Mouse (Mus musculus) CD8-positive naive resting alpha-beta T cell, adult 2 months (primary cell): Measurements from ENCODE around the gene Olfr391-ps.

Experiments
- DNase-seq, 2 experiments: peaks; one replicate each; pipeline ENCODE4 v3.0.0; 2022; ENCODE audit warnings: low read depth in 2 of 2, low spot score in 2 of 2

Gene Olfr391-ps

DNA sequence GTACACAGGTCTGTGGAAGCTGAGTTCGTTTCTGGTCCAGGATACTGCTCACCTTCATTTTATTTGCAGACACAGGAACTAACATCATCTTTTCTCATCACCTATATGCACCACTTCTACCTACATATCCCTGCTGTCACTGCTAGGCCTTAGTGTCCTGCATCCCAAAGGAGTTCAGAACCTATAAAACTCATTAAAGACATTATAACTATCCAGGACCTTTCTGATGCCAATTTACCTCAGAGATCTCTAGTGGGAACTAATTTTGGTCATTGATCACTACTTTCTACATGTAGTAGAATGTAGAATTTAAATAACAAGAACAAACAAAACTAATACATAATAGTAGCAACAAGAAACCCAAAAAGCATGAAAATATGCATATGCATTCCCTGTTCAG, at the start of gene Olfr391-ps:
Gene Olfr391-ps (minus strand): TSS at position 101 of the 400 bp plus-strand sequence.
- DNase-seq, result no peak

DNA sequence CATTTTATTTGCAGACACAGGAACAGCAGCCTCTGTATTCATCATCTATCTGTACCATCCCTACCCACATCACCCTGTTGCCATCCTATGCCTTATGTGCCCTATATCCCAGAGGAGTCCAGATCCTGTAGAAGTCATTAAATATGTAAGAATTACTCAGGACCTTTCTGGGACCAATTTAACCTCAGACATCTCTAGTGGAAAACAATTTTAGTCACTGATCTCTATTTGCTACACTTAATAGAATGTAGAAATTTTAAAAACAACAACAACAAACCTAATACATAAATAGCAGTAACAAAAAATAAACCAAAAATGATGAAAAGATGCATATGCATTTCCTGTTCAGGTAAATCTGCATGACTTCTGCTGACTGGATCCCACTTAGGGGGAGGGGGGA, 48.5 kb upstream of the Olfr391-ps start, which contains the start of gene Olfr393:
Gene Olfr393 (minus strand): TSS at position 101 of the 400 bp plus-strand sequence.
- DNase-seq, result no peak

DNA sequence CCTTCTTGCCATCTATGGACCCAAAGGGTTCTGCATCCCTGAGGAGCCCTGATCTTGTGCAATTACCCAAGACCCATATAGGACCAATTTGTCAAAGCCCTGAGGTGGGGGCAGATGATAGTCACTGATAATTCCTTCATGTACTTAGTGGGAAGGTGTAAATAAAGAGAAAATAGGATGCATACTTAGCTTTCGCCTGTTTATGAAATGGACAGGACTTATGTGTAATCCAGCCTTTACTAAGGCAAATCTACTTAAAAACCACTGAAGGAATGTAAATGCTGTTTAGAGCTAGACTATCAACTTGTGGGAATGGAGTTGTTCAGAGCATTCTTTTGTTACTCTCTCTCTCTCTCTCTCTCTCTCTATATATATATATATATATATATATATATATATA, 14.1 kb upstream of the Olfr391-ps start, which contains the start of gene Olfr392:
Gene Olfr392 (minus strand): TSS at position 101 of the 400 bp plus-strand sequence.
- DNase-seq, result no peak

DNA sequence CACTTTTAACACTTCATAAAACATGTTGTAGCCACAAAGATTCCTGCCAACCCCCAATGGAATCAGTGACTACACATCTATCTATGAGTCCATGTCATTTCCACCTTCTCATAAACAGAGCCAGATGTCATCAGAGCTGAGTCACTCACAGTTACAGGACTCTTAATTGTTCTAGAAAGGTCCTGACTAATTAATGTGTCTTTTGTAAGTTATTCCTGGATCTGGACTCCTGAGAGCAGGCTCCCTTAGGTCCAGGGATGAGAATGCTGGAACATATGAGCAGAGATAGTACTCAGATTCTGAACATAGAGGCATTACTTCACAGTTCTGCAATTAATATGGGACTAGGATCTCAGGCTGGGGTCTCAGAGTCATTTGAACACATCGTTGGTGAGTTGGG, 20.2 kb downstream of the Olfr391-ps start, which contains the start of gene Olfr390:
Gene Olfr390 (plus strand): TSS at position 301 of the 400 bp plus-strand sequence.
- no peak for DNase-seq

DNA sequence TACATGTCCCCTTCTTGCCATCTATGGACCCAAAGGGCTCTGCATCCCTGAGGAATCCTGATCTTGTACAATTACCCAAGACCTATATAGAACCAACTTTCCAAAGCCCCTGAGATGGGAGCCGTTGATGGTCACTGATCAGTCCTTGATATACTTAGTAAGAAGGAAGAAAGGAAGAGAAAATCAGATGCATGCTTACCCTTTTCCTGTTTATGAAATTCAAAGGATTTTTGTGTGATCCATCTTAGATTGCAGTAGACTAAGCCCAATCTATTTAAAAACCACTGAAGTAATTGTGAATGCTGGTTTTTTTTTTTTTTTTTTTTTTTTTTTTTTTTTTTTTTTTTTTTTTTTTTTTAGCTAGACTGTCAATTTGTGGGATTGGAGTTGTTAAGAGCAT, 22.2 kb downstream of the Olfr391-ps start, which contains the start of gene Olfr389:
Gene Olfr389 (minus strand): TSS at position 101 of the 400 bp plus-strand sequence.
- DNase-seq, result no peak

DNA sequence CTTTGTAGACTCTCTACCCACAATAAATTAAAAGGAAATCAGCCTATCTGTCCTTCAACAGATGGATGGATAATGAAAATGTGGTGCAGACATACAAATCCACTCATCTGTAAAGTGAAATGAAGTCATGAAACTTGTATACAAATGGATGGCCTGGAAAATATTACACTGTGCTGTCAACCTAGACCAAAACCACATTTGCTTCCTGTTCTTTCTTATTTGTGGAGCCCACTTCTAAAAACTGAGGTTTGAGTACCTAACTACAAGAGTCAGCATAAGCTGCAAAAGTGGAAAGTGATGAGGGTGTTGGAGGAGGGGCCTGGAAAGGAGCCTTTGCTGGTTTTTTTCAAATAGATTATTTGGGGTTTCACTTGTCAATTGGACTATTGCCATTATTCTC, 43.7 kb downstream of the Olfr391-ps start:
- DNase-seq, result no peak
